Mouse (Mus musculus) CH12.LX (cell line): ENCODE measurements around the gene Lmbrd2. TPM values are rescaled to one million over a fixed set of nuclear protein-coding genes. Genes with fewer than 3 reads are reported as not detected.

Experiments used
- DNase-seq: peaks from one replicate; pipeline ENCODE4 v3.0.0-alpha.2; 2013; ENCODE audit errors: extremely low read depth
- H3K27ac ChIP-seq: 2 replicates; pipeline ENCODE4 v1.5.1; 2012; ENCODE audit warnings: low read depth, mild to moderate bottlenecking, control low read depth, moderate library complexity; ENCODE audit not compliant: insufficient read depth
- H3K27me3 ChIP-seq: replicated peaks from 2 replicates; pipeline ENCODE3; 2012; ENCODE audit warnings: inconsistent platforms
- H3K36me3 ChIP-seq, 2 experiments: replicated peaks in 1 of 2; 2 replicates each; pipeline versions ENCODE3 to v1.6.1; 2012; ENCODE audit warnings: inconsistent platforms in 1 of 2, low read length in 1 of 2, mild to moderate bottlenecking in 1 of 2, mixed read lengths in 1 of 2, moderate library complexity in 1 of 2; ENCODE audit not compliant: control insufficient read depth in 1 of 2, insufficient read depth in 1 of 2
- H3K4me1 ChIP-seq, 2 experiments: 2 replicates each; pipeline ENCODE4 v1.6.1; 2012; ENCODE audit warnings: inconsistent platforms in 1 of 2, moderate library complexity in 1 of 2; ENCODE audit not compliant: insufficient read depth in 2 of 2, control insufficient read depth in 1 of 2
- H3K4me2 ChIP-seq: 2 replicates; pipeline ENCODE4 v1.6.1; 2012; ENCODE audit warnings: low read depth, mild to moderate bottlenecking, control low read depth; ENCODE audit not compliant: poor library complexity, insufficient read depth, severe bottlenecking
- H3K4me3 ChIP-seq, 3 experiments: fragments of 150-350 bp in 1 of 3; sonication (generic) in 1 of 3; replicated peaks in 1 of 3; 2 replicates each; pipeline versions ENCODE3 to v1.5.1; 2011 to 2012; ENCODE audit warnings: low read depth in 2 of 3, low read length in 2 of 3, mild to moderate bottlenecking in 2 of 3, moderate library complexity in 2 of 3, control low read depth in 1 of 3, improper control_type of control experiment in 1 of 3, inconsistent platforms in 1 of 3, mixed read lengths in 1 of 3; ENCODE audit not compliant: poor library complexity in 1 of 3
- H3K79me2 ChIP-seq: replicated peaks from 2 replicates; pipeline ENCODE4 v1.6.1; 2012; ENCODE audit warnings: mild to moderate bottlenecking, moderate library complexity; ENCODE audit not compliant: control insufficient read depth, poor library complexity, insufficient read depth, severe bottlenecking; ENCODE audit errors: extremely low read depth
- H3K9ac ChIP-seq: 2 replicates; pipeline ENCODE4 v1.6.1; 2012; ENCODE audit warnings: low read depth, mild to moderate bottlenecking, control low read depth, moderate library complexity; ENCODE audit not compliant: insufficient read depth
- H3K9me3 ChIP-seq: replicated peaks from 2 replicates; pipeline ENCODE3; 2012; ENCODE audit warnings: low read length, inconsistent platforms, mixed read lengths
- CHD2 ChIP-seq: IDR thresholded peaks from 2 replicates; pipeline ENCODE4 v1.6.1; 2011; ENCODE audit warnings: low read length, improper control_type of control experiment
- E2F4 ChIP-seq: IDR thresholded peaks from 2 replicates; pipeline ENCODE4 v1.6.1; 2011; ENCODE audit warnings: low read depth, low read length, improper control_type of control experiment; ENCODE audit not compliant: insufficient replicate concordance
- ELF1 ChIP-seq: IDR thresholded peaks from 2 replicates; pipeline ENCODE4 v1.6.1; 2014; ENCODE audit warnings: low read depth, mild to moderate bottlenecking, inconsistent platforms, low read length, improper control_type of control experiment
- EP300 ChIP-seq: IDR thresholded peaks from 2 replicates; pipeline ENCODE4 v1.6.1; 2011; ENCODE audit warnings: low read length, improper control_type of control experiment
- GABPA ChIP-seq: IDR thresholded peaks from 2 replicates; pipeline ENCODE4 v1.6.1; 2012; ENCODE audit warnings: low read depth, low read length, improper control_type of control experiment, inconsistent platforms; ENCODE audit not compliant: insufficient replicate concordance
- IRF4 ChIP-seq: IDR thresholded peaks from 2 replicates; pipeline ENCODE4 v1.6.1; 2014; ENCODE audit warnings: low read depth, mild to moderate bottlenecking, inconsistent platforms, low read length, improper control_type of control experiment
- JUND ChIP-seq: conservative IDR thresholded peaks from 2 replicates; pipeline ENCODE4 v1.6.1; 2011; ENCODE audit warnings: low read depth, low read length, improper control_type of control experiment
- KAT2A ChIP-seq: IDR thresholded peaks from 2 replicates; pipeline ENCODE4 v1.6.1; 2012; ENCODE audit warnings: low read length, improper control_type of control experiment, inconsistent platforms; ENCODE audit not compliant: insufficient replicate concordance
- MAFK ChIP-seq: IDR thresholded peaks from 2 replicates; pipeline ENCODE4 v1.6.1; 2011; ENCODE audit warnings: low read length, improper control_type of control experiment; ENCODE audit not compliant: insufficient replicate concordance
- MAX ChIP-seq: IDR thresholded peaks from 2 replicates; pipeline ENCODE4 v1.6.1; 2011; ENCODE audit warnings: low read length, improper control_type of control experiment
- MEF2A ChIP-seq: IDR thresholded peaks from 2 replicates; pipeline ENCODE4 v1.6.1; 2014; ENCODE audit warnings: low read depth, mild to moderate bottlenecking, inconsistent platforms, low read length, improper control_type of control experiment, borderline replicate concordance
- MYC ChIP-seq: IDR thresholded peaks from 2 replicates; pipeline ENCODE4 v1.6.1; 2011; ENCODE audit warnings: low read depth, mild to moderate bottlenecking, improper control_type of control experiment, low read length
- POLR2A ChIP-seq: IDR thresholded peaks from 2 replicates; pipeline ENCODE4 v1.6.1; 2011; ENCODE audit warnings: low read depth, mild to moderate bottlenecking, improper control_type of control experiment, low read length
- SMC3 ChIP-seq: IDR thresholded peaks from 2 replicates; pipeline ENCODE4 v1.6.1; 2011; ENCODE audit warnings: low read depth, low read length, improper control_type of control experiment
- TCF12 ChIP-seq: IDR thresholded peaks from 2 replicates; pipeline ENCODE4 v1.6.1; 2014; ENCODE audit warnings: low read depth, mild to moderate bottlenecking, inconsistent platforms, low read length, improper control_type of control experiment
- USF1 ChIP-seq: IDR thresholded peaks from 2 replicates; pipeline ENCODE4 v1.6.1; 2014; ENCODE audit warnings: low read depth, mild to moderate bottlenecking, inconsistent platforms, low read length, improper control_type of control experiment
- USF2 ChIP-seq: conservative IDR thresholded peaks from 2 replicates; pipeline ENCODE4 v1.6.1; 2011; ENCODE audit warnings: low read depth, low read length, improper control_type of control experiment
- ZKSCAN1 ChIP-seq: IDR thresholded peaks from 2 replicates; pipeline ENCODE4 v1.6.1; 2012; ENCODE audit warnings: low read depth, inconsistent platforms, low read length, improper control_type of control experiment, borderline replicate concordance
- ZMIZ1 ChIP-seq: IDR thresholded peaks from 2 replicates; pipeline ENCODE4 v1.6.1; 2012; ENCODE audit warnings: low read depth, mild to moderate bottlenecking, inconsistent platforms, low read length, improper control_type of control experiment
- dilution Hi-C: fragments of 300-500 bp; cut with MboI; formaldehyde crosslinking; loops from 2 replicates; pipeline ENCODE4 v1.14.3; 2020; ENCODE audit warnings: low sequenced_read_pairs; ENCODE audit not compliant: extremely low pct_unique_long_range_greater_than_20kb, extremely low pct_ligation_motif_present
- in situ Hi-C: fragments of 300-500 bp; cut with MboI; formaldehyde crosslinking; loops from 3 replicates; pipeline ENCODE4 v1.14.3; 2019; ENCODE audit warnings: low sequenced_read_pairs, low pct_ligation_motif_present, low pct_unique_long_range_greater_than_20kb, mixed read lengths
- polyA plus RNA-seq: library from polyadenylated mRNA; unstranded; fragments of >175 nt; gene quantifications from 2 replicates; pipeline ENCODE4 v1.2.1, GENCODE M21; 2012; ENCODE audit warnings: low read depth; ENCODE audit not compliant: insufficient read length
- total RNA-seq, 2 experiments: library from RNA; depleted of rRNA; stranded (reverse); fragments of 300-350 nt in 1 of 2; fragments of >200 nt in 1 of 2; gene quantifications; 2 replicates each; pipeline ENCODE4 v1.2.3; 2012 to 2014

Gene Lmbrd2
- total and polyA plus RNA-seq, 3 experiments = 7.9 to 9.7 (median 9.1) TPM

DNA sequence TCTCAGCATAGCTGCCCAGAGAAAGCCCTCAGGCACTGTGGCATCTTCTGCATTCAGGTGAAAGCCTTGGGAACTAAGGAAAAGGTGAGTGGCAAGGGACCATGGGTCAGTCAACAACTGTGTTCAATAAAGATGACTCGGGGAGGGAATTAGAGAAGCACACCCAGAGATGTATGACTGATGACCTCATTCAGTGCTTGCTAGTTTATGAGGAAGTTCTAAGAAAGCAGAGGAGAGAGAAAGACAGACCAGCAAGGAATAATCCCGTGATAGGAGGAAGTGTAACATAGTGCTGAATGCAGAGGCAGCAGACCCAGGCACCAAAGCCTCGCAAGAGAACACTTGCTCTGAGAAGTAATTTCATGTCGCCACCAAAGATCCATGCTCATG is 8.9 kb upstream of the Lmbrd2 start:
- Histone ChIP-seq H3K27ac (no peak overlapping the region), H3K4me3 (no peak overlapping the region), H3K4me1 (peaks cover 0 to 24% of the 10 kb centered on the region in 2 experiments; a peak in 2 of 4 replicates), H3K36me3 (peaks cover 47 to 86% of the 10 kb centered on the region in 2 experiments), H3K79me2 (peaks cover 21% of the 10 kb centered on the region), H3K9me3 (no peaks in the 10 kb centered on the region), H3K4me2 (no peak overlapping the region), H3K9ac (no peak overlapping the region), H3K27me3 (no peaks in the 10 kb centered on the region)
- TF ChIP-seq EP300 = no peak
- no peak for TF ChIP-seq ELF1
- no peak for TF ChIP-seq TCF12
- TF ChIP-seq POLR2A = no peak
- no peak for TF ChIP-seq CHD2
- no peak for TF ChIP-seq MYC
- no peak for TF ChIP-seq USF2
- DNase-seq = no peak
- dilution Hi-C loops = no loop called here
- in situ Hi-C loops = loop anchor here (10.0 kb wide), 1 partner anchor 53 kb away; no protein-coding TSS in a partner anchor

- no peak overlapping the region for H3K27ac ChIP-seq
- dilution Hi-C loops = no loop called here
Observed at GRCm38 (mm10) chr15:9132693-9133443, 7.5 kb upstream of the Lmbrd2 start.

DNA sequence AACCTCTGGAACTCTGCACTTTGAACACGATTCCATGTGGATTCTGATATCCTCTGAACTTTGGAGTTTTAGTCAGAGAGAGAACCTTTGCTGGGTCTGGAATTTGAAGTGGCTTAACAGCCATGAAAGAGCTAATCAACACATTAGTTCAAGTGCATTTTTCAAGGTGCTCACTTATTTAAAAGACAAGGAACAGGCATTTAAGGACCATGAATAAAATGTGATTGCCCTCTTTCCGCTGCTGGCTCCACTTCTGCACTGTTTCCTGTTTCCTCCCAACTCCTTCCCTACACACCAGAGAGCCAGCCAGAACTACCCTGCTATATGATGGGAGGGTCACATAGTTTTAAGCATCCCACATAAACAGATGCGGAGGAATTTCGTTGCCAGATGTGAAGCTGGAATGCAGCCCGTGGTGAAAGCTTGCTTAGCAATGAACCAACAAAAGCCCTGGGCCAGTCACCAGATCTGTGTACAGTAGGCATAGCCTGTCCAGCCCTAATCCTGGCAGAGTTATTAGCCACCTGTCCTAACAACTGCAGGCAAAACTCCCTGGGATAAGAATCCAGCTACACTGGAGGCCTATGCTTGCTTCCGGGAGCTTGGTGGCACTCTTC is 5.4 kb upstream of the Lmbrd2 start:
- no peaks in the 10 kb centered on the region for H3K9me3 ChIP-seq
- no peak overlapping the region for H3K4me2 ChIP-seq
- H3K27me3 ChIP-seq = no peaks in the 10 kb centered on the region
- peaks cover 26 to 69% of the 10 kb centered on the region in 2 experiments for H3K36me3 ChIP-seq
- dilution Hi-C loops = no loop called here
- H3K9ac ChIP-seq = no peak overlapping the region
- peaks cover 29% of the 10 kb centered on the region for H3K79me2 ChIP-seq
- no peak overlapping the region for H3K4me3 ChIP-seq
- no peak overlapping the region for H3K27ac ChIP-seq
- DNase-seq = no peak
- TF ChIP-seq USF2 = no peak
- no peak for TF ChIP-seq MAFK
- TF ChIP-seq MEF2A = no peak
- no peak for TF ChIP-seq CHD2
- no peak for TF ChIP-seq GABPA
- no peak for TF ChIP-seq MAX
- TF ChIP-seq IRF4 = no peak
- TF ChIP-seq USF1 = no peak
- TF ChIP-seq KAT2A = no peak
- no peak for TF ChIP-seq ZMIZ1
- TF ChIP-seq E2F4 = no peak
- no peak for TF ChIP-seq SMC3
- in situ Hi-C loops = loop anchor here (10.0 kb wide), 1 partner anchor 50 kb away; no protein-coding TSS in a partner anchor
- H3K4me1 ChIP-seq = peaks cover 4 to 48% of the 10 kb centered on the region in 2 experiments

More at GRCm38 (mm10) chr15:9132693-9133443, 7.5 kb upstream of the Lmbrd2 start:
- H3K79me2 ChIP-seq = peaks cover 21% of the 10 kb centered on the region
- no peak overlapping the region for H3K4me2 ChIP-seq
- no peak for DNase-seq
- no peaks in the 10 kb centered on the region for H3K27me3 ChIP-seq
- no peak for TF ChIP-seq JUND
- no peak for TF ChIP-seq ZKSCAN1
- H3K36me3 ChIP-seq = peaks cover 42 to 85% of the 10 kb centered on the region in 2 experiments
- H3K4me1 ChIP-seq = peaks cover 2 to 33% of the 10 kb centered on the region in 2 experiments
- H3K9ac ChIP-seq = no peak overlapping the region
- in situ Hi-C loops = loop anchor here (10.0 kb wide), 1 partner anchor 52 kb away; no protein-coding TSS in a partner anchor
- no peak overlapping the region for H3K4me3 ChIP-seq
- no peaks in the 10 kb centered on the region for H3K9me3 ChIP-seq
